Mouse (Mus musculus) small intestine, adult 2 months (tissue): Measurements from ENCODE around the gene Olfr229. TPM values are rescaled to one million over a fixed set of nuclear protein-coding genes. Genes with fewer than 3 reads are reported as not detected.
"Not testable (repeated sequence)": the region's sequence is repeated elsewhere in the genome, so short reads cannot be mapped to it uniquely, and the experiment has no call there.

Experiments used
- H3K27ac ChIP-seq: fragments of 200-500 bp; 2 replicates; pipeline ENCODE4 v1.5.1; 2012; ENCODE audit warnings: low read depth, low read length, control low read depth, inconsistent platforms; ENCODE audit not compliant: insufficient read depth
- H3K27me3 ChIP-seq: fragments of 200-500 bp; 2 replicates; pipeline ENCODE4 v1.6.1; 2012; ENCODE audit warnings: mild to moderate bottlenecking, moderate library complexity, low read length, inconsistent platforms; ENCODE audit not compliant: control insufficient read depth, insufficient read depth
- H3K36me3 ChIP-seq: fragments of 200-500 bp; 2 replicates; pipeline ENCODE4 v1.6.1; 2012; ENCODE audit warnings: mild to moderate bottlenecking, low read length, control low read depth, inconsistent platforms; ENCODE audit not compliant: control insufficient read depth, insufficient read depth
- H3K4me1 ChIP-seq: fragments of 200-500 bp; 2 replicates; pipeline ENCODE4 v1.6.1; 2012; ENCODE audit warnings: low read length, inconsistent platforms, mixed read lengths; ENCODE audit not compliant: control insufficient read depth, insufficient read depth, insufficient read length
- H3K4me3 ChIP-seq: fragments of 200-500 bp; 2 replicates; pipeline ENCODE4 v1.5.1; 2012; ENCODE audit warnings: low read depth, mild to moderate bottlenecking, control low read depth, inconsistent platforms, low read length, moderate library complexity
- CTCF ChIP-seq: fragments of 200-500 bp; IDR thresholded peaks from 2 replicates; pipeline ENCODE4 v1.5.1; 2012; ENCODE audit warnings: low read depth, mild to moderate bottlenecking, control low read depth, inconsistent platforms, low read length, moderate library complexity, mixed read lengths; ENCODE audit not compliant: insufficient replicate concordance, insufficient read length; ENCODE audit errors: extremely low read depth
- POLR2A ChIP-seq: fragments of 200-500 bp; IDR thresholded peaks from 2 replicates; pipeline ENCODE4 v1.6.1; 2012; ENCODE audit warnings: low read depth, mild to moderate bottlenecking, control low read depth, inconsistent platforms, low read length, moderate library complexity
- WGBS: fragments of 180-500 bp; shearing (Covaris S2); methylation state at CpG from one replicate; pipeline ENCODE4 v1.1.7; 2018; 5-methylcytosine and 5-hydroxymethylcytosine counted together
- polyA plus RNA-seq: library from polyadenylated mRNA; depleted of rRNA; stranded (reverse); fragments of >200 nt; gene quantifications from 2 replicates; pipeline ENCODE4 v1.2.3, GENCODE M21; 2012; rRNA removed

Olfr229 gene
- polyA plus RNA-seq, 1 experiment = not detected

GRCm38 (mm10) chr9:39937201-39937600, 30.1 kb downstream of the Olfr229 start, which contains the start of gene Olfr974:
Gene Olfr974, plus strand, starts transcription at chr9:39937501.
- Histone ChIP-seq H3K27ac (no peak within 1 kb of the TSS), H3K36me3 (no peaks in the 10 kb centered on the region), H3K4me3 (no peak within 1 kb of the TSS), H3K4me1 (no peaks in the 10 kb centered on the region), H3K27me3 (no peaks in the 10 kb centered on the region)
- 65% methylated on average over 1 of the region's 1 CpGs for WGBS
- no peak for TF ChIP-seq CTCF
- no peak for TF ChIP-seq POLR2A

DNA sequence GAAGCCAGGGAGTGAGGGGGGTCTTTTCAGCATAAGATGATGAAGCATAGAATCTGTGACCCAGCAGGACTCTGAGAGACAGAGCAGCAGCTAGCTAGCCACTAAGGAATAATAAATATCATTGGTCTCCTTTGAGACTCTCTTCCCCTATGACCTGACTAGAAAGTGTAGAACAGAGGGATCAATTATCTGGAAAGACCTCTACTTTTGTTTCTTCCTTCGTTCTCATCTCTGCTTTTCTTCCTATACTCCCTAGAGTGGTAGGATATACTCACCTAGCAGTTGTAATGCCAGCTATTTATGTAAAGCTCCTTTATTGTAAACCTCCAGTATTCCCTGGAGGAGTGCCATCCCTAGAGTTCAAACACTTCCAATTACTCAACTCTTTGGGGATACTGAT, 44.8 kb downstream of the Olfr229 start, which contains the start of gene Olfr975:
Gene Olfr975, minus strand, starts transcription at position 101 of the 400 bp plus-strand sequence.
- TF ChIP-seq POLR2A = no peak
- TF ChIP-seq CTCF = no peak
- WGBS = 69% methylated on average over 1 of the region's 1 CpGs
- Histone ChIP-seq H3K27me3 (no peaks in the 10 kb centered on the region), H3K4me3 (no peak within 1 kb of the TSS), H3K4me1 (no peaks in the 10 kb centered on the region), H3K27ac (no peak within 1 kb of the TSS), H3K36me3 (no peaks in the 10 kb centered on the region)

DNA sequence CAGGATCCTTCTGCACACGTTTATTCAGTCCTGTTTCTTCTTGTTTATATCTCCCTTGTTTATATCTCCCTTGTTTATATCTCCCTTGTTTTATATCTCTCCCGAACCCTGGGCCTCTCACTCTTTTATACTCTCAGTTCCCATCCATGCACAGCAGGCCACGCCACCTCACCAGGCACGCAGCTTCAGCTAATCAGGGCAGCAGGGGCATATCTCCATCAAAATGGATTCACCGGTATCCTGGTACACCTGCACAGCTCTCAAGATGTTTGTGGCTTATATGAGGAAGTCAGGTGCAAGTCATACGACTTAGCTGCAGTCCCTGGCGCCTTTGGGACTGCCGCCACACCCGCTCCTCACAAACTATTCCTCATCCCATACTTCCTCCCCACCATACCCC, 53.9 kb downstream of the Olfr229 start, which contains the start of gene Olfr976:
Gene Olfr976, minus strand, starts transcription at position 101 of the 400 bp plus-strand sequence.
- not testable (repeated sequence) for H3K4me3 ChIP-seq, H3K4me1 ChIP-seq, H3K27ac ChIP-seq, H3K27me3 ChIP-seq, H3K36me3 ChIP-seq
- 78% methylated on average over 8 of the region's 9 CpGs for WGBS

Other genes with a start within 250 kb of the Olfr229 start
- gene Olfr963, start 240.1 kb upstream of the Olfr229 start, polyA plus RNA-seq = not detected in 2 replicates
- gene Olfr149, start 200.2 kb upstream of the Olfr229 start, polyA plus RNA-seq = not detected in 2 replicates
- not detected in 2 replicates for gene Olfr965, start 196.0 kb upstream of the Olfr229 start, polyA plus RNA-seq
- gene Olfr150, start 176.4 kb upstream of the Olfr229 start, polyA plus RNA-seq = not detected in 2 replicates
- gene Olfr967, start 161.1 kb upstream of the Olfr229 start, polyA plus RNA-seq = not detected in 2 replicates
- not detected in 2 replicates for gene Olfr968, start 124.1 kb upstream of the Olfr229 start, polyA plus RNA-seq
- gene Olfr969, start 116.4 kb upstream of the Olfr229 start, polyA plus RNA-seq = not detected in 2 replicates
- not detected in 2 replicates for gene Olfr970, start 98.5 kb upstream of the Olfr229 start, polyA plus RNA-seq
- gene Olfr971, start 70.5 kb upstream of the Olfr229 start, polyA plus RNA-seq = not detected in 2 replicates
- not detected in 2 replicates for gene Olfr972, start 40.9 kb upstream of the Olfr229 start, polyA plus RNA-seq
- not detected in 2 replicates for gene Olfr974, start 30.2 kb downstream of the Olfr229 start, polyA plus RNA-seq
- gene Olfr975, start 44.7 kb downstream of the Olfr229 start, polyA plus RNA-seq = 0.03 TPM in 1 of 2 replicates, not detected in the other
- gene Olfr976, start 53.8 kb downstream of the Olfr229 start, polyA plus RNA-seq = not detected in 2 replicates
- not detected in 2 replicates for gene Olfr978, start 84.8 kb downstream of the Olfr229 start, polyA plus RNA-seq
- gene Olfr979, start 96.1 kb downstream of the Olfr229 start, polyA plus RNA-seq = not detected in 2 replicates
- gene Olfr980, start 102.2 kb downstream of the Olfr229 start, polyA plus RNA-seq = not detected in 2 replicates
- gene Olfr981, start 114.1 kb downstream of the Olfr229 start, polyA plus RNA-seq = not detected in 2 replicates
- not detected in 2 replicates for gene Olfr982, start 166.5 kb downstream of the Olfr229 start, polyA plus RNA-seq
- gene Olfr983, start 186.3 kb downstream of the Olfr229 start, polyA plus RNA-seq = not detected in 2 replicates
- gene Olfr984, start 206.9 kb downstream of the Olfr229 start, polyA plus RNA-seq = not detected in 2 replicates
- not detected in 2 replicates for gene Olfr985, start 222.8 kb downstream of the Olfr229 start, polyA plus RNA-seq
- gene Tmem225, start 240.8 kb downstream of the Olfr229 start, polyA plus RNA-seq = not detected in 2 replicates